Mouse (Mus musculus) kidney, embryonic 16.5 days (tissue): ENCODE measurements around the gene Stat6. TPM values are rescaled to one million over a fixed set of nuclear protein-coding genes. Genes with fewer than 3 reads are reported as not detected.

Source experiments
- ATAC-seq: fragments of 200-750 bp; cut with Nextera tagmentation; 2 replicates; pipeline ENCODE4 v1.8.0; 2017; ENCODE audit warnings: moderate TSS enrichment; ENCODE audit not compliant: low FRiP score, low TSS enrichment
- H3K27ac ChIP-seq: fragments of 300-500 bp; sonication (generic); 2 replicates; pipeline ENCODE4 v1.5.1; 2014; ENCODE audit warnings: low read length
- H3K27me3 ChIP-seq: fragments of 300-500 bp; sonication (generic); 2 replicates; pipeline ENCODE4 v1.6.1; 2014; ENCODE audit warnings: low read length, control low read depth, mixed read lengths; ENCODE audit not compliant: insufficient read depth
- H3K36me3 ChIP-seq: fragments of 300-500 bp; sonication (generic); 2 replicates; pipeline ENCODE4 v1.6.1; 2014; ENCODE audit warnings: low read length, control low read depth, mixed read lengths; ENCODE audit not compliant: insufficient read depth
- H3K4me1 ChIP-seq: fragments of 300-500 bp; sonication (generic); 2 replicates; pipeline ENCODE4 v1.6.1; 2014; ENCODE audit warnings: low read length, control low read depth, mixed read lengths; ENCODE audit not compliant: insufficient read depth
- H3K4me2 ChIP-seq: fragments of 300-500 bp; sonication (generic); replicated peaks from 2 replicates; pipeline ENCODE4 v1.6.1; 2014; ENCODE audit warnings: low read depth, low read length
- H3K4me3 ChIP-seq: fragments of 300-500 bp; sonication (generic); 2 replicates; pipeline ENCODE4 v1.5.1; 2014; ENCODE audit warnings: mild to moderate bottlenecking, low read length
- H3K9ac ChIP-seq: fragments of 300-500 bp; sonication (generic); replicated peaks from 2 replicates; pipeline ENCODE4 v1.6.1; 2014; ENCODE audit warnings: low read length
- H3K9me3 ChIP-seq: fragments of 300-500 bp; sonication (generic); 2 replicates; pipeline ENCODE4 v1.6.1; 2016; ENCODE audit warnings: low read length, control low read depth
- WGBS: fragments of 180-500 bp; shearing (Covaris S2); extraction: QIAGEN DNeasy Blood & Tissue Kit; methylation state at CpG from one replicate; pipeline ENCODE4 v1.1.7; 2014; 5-methylcytosine and 5-hydroxymethylcytosine counted together
- polyA plus RNA-seq: library from polyadenylated mRNA; unstranded; fragments of >200 nt; fragmentation: Nextera tagmentation; extraction: Ambion mirVana; gene quantifications from 2 replicates; pipeline ENCODE4 v1.2.1, GENCODE M21; 2015

Gene Stat6
- polyA plus RNA-seq, 1 experiment from 2014 or later: 37.4 TPM

GRCm38 (mm10) chr10:127676691-127677548 lies 34.1 kb downstream of the Stat6 start:
- Histone ChIP-seq H3K4me1 (peaks cover 14% of the 10 kb centered on the region; the same call in 1 of the 2 replicates), H3K27ac (peak overlapping the region; percentile 49), H3K36me3 (no peaks in the 10 kb centered on the region), H3K4me3 (peak overlapping the region; percentile 71), H3K9ac (peak overlapping the region; percentile 74), H3K4me2 (peak overlapping the region; percentile 86), H3K9me3 (no peaks in the 10 kb centered on the region), H3K27me3 (no peaks in the 10 kb centered on the region)
- ATAC-seq: peak; percentile 95
- WGBS: under 1% methylated on average over 70 of the region's 71 CpGs

- H3K27me3 ChIP-seq: no peaks in the 10 kb centered on the region
- ATAC-seq: peak; percentile 36; the same call in 1 of the 2 replicates
- peak overlapping the region; percentile 74 for H3K9ac ChIP-seq
- peak overlapping the region; percentile 86 for H3K4me2 ChIP-seq
- peak overlapping the region; percentile 16; the same call in 1 of the 2 replicates for H3K27ac ChIP-seq
- WGBS: 9% methylated on average over 14 of the region's 14 CpGs
- H3K4me1 ChIP-seq: peaks cover 14% of the 10 kb centered on the region; the same call in 1 of the 2 replicates
- peak overlapping the region; percentile 71 for H3K4me3 ChIP-seq
- H3K9me3 ChIP-seq: no peaks in the 10 kb centered on the region
- no peaks in the 10 kb centered on the region for H3K36me3 ChIP-seq
These were observed 35.0 kb downstream of the Stat6 start for GRCm38 (mm10) chr10:127677591-127678336.

- no peak overlapping the region for H3K9ac ChIP-seq
- ATAC-seq: no peak
- WGBS: 96% methylated on average over 1 of the region's 1 CpGs
These were observed 36.4 kb downstream of the Stat6 start for GRCm38 (mm10) chr10:127679208-127679607.

GRCm38 (mm10) chr10:127679881-127680280 lies 37.1 kb downstream of the Stat6 start:
- ATAC-seq: no peak
- Histone ChIP-seq H3K4me3 (no peak overlapping the region), H3K9ac (no peak overlapping the region)

More at GRCm38 (mm10) chr10:127679208-127679607, 36.4 kb downstream of the Stat6 start:
- no peak overlapping the region for H3K27ac ChIP-seq
- H3K4me3 ChIP-seq: no peak overlapping the region
- peaks cover 14% of the 10 kb centered on the region; the same call in 1 of the 2 replicates for H3K4me1 ChIP-seq
- H3K27me3 ChIP-seq: no peaks in the 10 kb centered on the region
- H3K36me3 ChIP-seq: no peaks in the 10 kb centered on the region
- H3K4me2 ChIP-seq: no peak overlapping the region
- no peaks in the 10 kb centered on the region for H3K9me3 ChIP-seq

GRCm38 (mm10) chr10:127682886-127683285 lies 40.1 kb downstream of the Stat6 start:
- ATAC-seq: no peak
- Histone ChIP-seq H3K27me3 (no peaks in the 10 kb centered on the region), H3K4me1 (peaks cover 4% of the 10 kb centered on the region; the same call in 1 of the 2 replicates), H3K9ac (no peak overlapping the region), H3K27ac (no peak overlapping the region), H3K4me2 (no peak overlapping the region), H3K36me3 (no peaks in the 10 kb centered on the region), H3K4me3 (no peak overlapping the region), H3K9me3 (no peaks in the 10 kb centered on the region)
- WGBS: 83% methylated on average over 6 of the region's 6 CpGs

More at GRCm38 (mm10) chr10:127679881-127680280, 37.1 kb downstream of the Stat6 start:
- peaks cover 14% of the 10 kb centered on the region; the same call in 1 of the 2 replicates for H3K4me1 ChIP-seq
- no peaks in the 10 kb centered on the region for H3K9me3 ChIP-seq
- 86% methylated on average over 3 of the region's 3 CpGs for WGBS
- H3K4me2 ChIP-seq: no peak overlapping the region
- no peaks in the 10 kb centered on the region for H3K27me3 ChIP-seq
- no peaks in the 10 kb centered on the region for H3K36me3 ChIP-seq
- H3K27ac ChIP-seq: no peak overlapping the region

- no peaks in the 10 kb centered on the region for H3K9me3 ChIP-seq
- WGBS: 16% methylated on average over 1 of the region's 1 CpGs
- peaks cover 16% of the 10 kb centered on the region for H3K36me3 ChIP-seq
- H3K4me1 ChIP-seq: no peaks in the 10 kb centered on the region
- H3K9ac ChIP-seq: no peak overlapping the region
- no peak overlapping the region for H3K27ac ChIP-seq
- no peak for ATAC-seq
- H3K4me3 ChIP-seq: no peak overlapping the region
- no peak overlapping the region for H3K4me2 ChIP-seq
- H3K27me3 ChIP-seq: no peaks in the 10 kb centered on the region
These were observed 48.3 kb downstream of the Stat6 start for GRCm38 (mm10) chr10:127691053-127691452.

GRCm38 (mm10) chr10:127694636-127695035 lies 51.9 kb downstream of the Stat6 start:
- Histone ChIP-seq H3K9me3 (no peaks in the 10 kb centered on the region), H3K27me3 (no peaks in the 10 kb centered on the region), H3K36me3 (peaks cover 31% of the 10 kb centered on the region), H3K4me3 (no peak overlapping the region), H3K9ac (no peak overlapping the region), H3K4me2 (no peak overlapping the region), H3K27ac (no peak overlapping the region), H3K4me1 (no peaks in the 10 kb centered on the region)
- WGBS: 45% methylated on average over 2 of the region's 2 CpGs
- ATAC-seq: no peak

- Histone ChIP-seq H3K4me1 (no peaks in the 10 kb centered on the region), H3K4me2 (no peak overlapping the region), H3K27ac (no peak overlapping the region), H3K27me3 (no peaks in the 10 kb centered on the region), H3K36me3 (peaks cover 30% of the 10 kb centered on the region), H3K9me3 (no peaks in the 10 kb centered on the region), H3K4me3 (no peak overlapping the region), H3K9ac (no peak overlapping the region)
- ATAC-seq: no peak
- 93% methylated on average over 7 of the region's 7 CpGs for WGBS
These were observed 53.0 kb downstream of the Stat6 start for GRCm38 (mm10) chr10:127695775-127696174.

GRCm38 (mm10) chr10:127698966-127699365 lies 56.2 kb downstream of the Stat6 start:
- no peaks in the 10 kb centered on the region for H3K9me3 ChIP-seq
- 92% methylated on average over 7 of the region's 7 CpGs for WGBS
- H3K9ac ChIP-seq: no peak overlapping the region
- no peaks in the 10 kb centered on the region for H3K27me3 ChIP-seq
- H3K4me1 ChIP-seq: no peaks in the 10 kb centered on the region
- peaks cover 15% of the 10 kb centered on the region; the same call in 1 of the 2 replicates for H3K36me3 ChIP-seq
- H3K27ac ChIP-seq: no peak overlapping the region
- no peak overlapping the region for H3K4me2 ChIP-seq
- ATAC-seq: no peak
- H3K4me3 ChIP-seq: no peak overlapping the region
